Mouse (Mus musculus): ENCODE measurements around the gene Gm9117.
"Not testable (repeated sequence)": the region's sequence is repeated elsewhere in the genome, so short reads cannot be mapped to it uniquely, and the experiment has no call there.

The Gm9117 gene
- long read RNA-seq, experiment 1, result 0 reads
- long read RNA-seq, experiment 2, result 0 reads

GRCm38 (mm10) chr3:93943443-93943842, at the start of gene Gm9117:
TSS of gene Gm9117 (minus strand) at chr3:93943543.
- intact Hi-C loops (cut with DNase I), result not testable (repeated sequence)

GRCm38 (mm10) chr3:93968938-93969337, 25.6 kb upstream of the Gm9117 start:
- intact Hi-C loops (cut with DNase I), result not testable (repeated sequence)

DNA sequence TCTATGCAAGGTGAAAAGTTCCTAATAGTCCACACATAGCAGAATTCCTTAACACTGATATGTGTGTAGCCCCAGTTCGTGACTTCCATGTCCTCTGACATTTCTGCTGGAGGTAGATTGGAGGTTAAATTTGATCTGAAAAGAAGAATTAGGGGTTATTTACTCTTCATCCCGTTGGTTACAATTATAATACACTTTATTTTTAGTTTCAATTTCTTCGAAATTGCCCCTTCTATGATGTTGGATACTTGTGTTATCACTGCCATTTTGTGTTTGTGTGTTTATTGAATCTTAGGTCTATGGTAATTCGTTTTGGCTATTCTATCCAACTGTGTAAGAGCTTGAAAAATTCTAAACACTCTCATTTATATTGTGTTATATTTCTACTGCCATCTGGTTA, 17.9 kb upstream of the Gm9117 start, which contains the start of gene Tdpoz5:
Gene Tdpoz5, minus strand, starts transcription at position 101 of the 400 bp plus-strand sequence.
- intact Hi-C loops (cut with DNase I), result not testable (repeated sequence)

GRCm38 (mm10) chr3:93938386-93938785, 5.0 kb downstream of the Gm9117 start:
- intact Hi-C loops (cut with DNase I), result not testable (repeated sequence)

Measured in adrenal gland (tissue).